Mouse (Mus musculus) E14TG2a.4 (cell line): ENCODE measurements around the gene Tbl2.

Experiments used
- CTCF ChIP-seq: conservative IDR thresholded peaks from 2 replicates; pipeline ENCODE4 v1.5.1; 2014; ENCODE audit warnings: low read length
- POU5F1 ChIP-seq: IDR thresholded peaks from 2 replicates; pipeline ENCODE4 v1.6.1; 2014; ENCODE audit warnings: low read length, borderline replicate concordance

DNA sequence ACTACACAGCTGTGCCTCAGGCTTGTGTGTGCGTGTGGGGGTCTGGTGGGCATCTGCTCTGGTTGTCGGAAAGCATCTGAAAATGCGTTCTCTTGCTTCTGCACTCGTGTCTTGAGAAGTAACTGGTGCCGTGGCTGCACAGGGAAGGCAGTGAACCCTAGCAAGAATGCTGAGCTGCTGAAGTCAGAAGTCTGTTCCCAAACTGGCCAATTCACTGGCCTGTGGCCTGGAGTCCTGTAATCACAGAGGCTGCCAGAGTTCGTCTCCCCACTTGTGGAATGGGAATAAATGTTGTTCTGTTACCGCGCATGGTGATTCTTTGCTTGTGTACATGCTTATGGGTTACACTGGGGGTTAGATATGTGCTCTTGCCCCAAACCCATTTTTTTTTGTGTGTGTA lies 12.9 kb downstream of the Tbl2 start:
- TF ChIP-seq CTCF, result no peak
- TF ChIP-seq POU5F1, result no peak
